Mouse (Mus musculus): ENCODE data around the gene Nkpd1.

Nkpd1 gene

DNA sequence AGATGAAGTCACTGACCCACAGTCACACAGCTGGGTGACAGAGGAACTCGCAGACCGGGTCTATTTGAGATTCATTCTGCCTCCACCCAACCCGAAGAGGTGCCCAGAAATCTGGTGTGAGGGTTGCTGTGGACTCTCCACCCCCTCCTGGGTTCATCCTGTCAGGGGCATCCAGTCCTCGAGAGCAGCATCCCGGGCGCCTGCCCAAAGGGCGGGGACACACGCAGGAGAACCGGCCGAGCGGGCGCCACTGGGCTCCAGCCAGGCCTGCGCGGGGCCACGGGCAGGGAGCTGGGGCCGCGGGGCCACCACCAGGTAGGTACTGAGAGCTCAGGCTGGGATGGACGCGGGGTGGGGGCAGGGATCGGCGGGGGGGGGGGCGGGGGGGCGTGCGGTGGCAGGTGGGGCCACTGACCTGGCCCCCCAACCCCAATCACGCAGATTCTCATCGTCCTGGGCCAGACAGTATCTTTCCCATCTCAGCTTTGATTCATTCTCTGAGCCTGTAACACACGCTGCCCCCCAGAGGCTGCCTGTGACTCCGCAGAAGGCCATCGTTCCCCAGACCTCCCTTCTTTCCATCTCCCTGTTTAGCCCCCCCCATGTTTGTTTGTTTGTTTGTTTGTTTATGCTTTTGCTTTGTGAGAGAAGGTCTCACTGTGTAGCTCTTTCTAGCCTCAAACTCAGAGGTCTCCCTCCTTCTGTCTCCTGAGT lies at the start of gene Nkpd1:
Gene Nkpd1, plus strand, starts transcription at position 187 of the 714 bp plus-strand sequence.
- no peak for DNase-seq (ENCODE audit: low spot score)

DNA sequence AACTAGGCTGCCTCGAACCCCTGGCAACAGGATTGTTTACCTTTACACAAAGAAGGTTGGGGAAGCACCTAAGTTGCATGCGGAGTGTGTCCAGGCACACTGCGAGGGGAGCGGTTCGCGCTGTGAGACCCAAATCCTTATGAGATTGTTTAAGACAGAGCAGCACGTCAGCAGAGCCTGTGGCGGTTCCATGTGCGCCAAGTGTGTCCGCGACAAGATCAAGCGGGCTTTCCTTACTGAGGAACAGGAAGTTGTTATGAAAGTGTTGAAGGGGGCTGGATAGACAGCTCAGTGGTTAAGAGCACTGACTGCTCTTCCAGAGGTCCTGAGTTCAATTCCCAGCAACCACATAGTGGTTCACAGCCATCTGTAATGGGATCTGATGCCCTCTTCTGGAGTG lies 49.4 kb upstream of the Nkpd1 start:
- DNase-seq (ENCODE audit: low spot score), result no peak

DNA sequence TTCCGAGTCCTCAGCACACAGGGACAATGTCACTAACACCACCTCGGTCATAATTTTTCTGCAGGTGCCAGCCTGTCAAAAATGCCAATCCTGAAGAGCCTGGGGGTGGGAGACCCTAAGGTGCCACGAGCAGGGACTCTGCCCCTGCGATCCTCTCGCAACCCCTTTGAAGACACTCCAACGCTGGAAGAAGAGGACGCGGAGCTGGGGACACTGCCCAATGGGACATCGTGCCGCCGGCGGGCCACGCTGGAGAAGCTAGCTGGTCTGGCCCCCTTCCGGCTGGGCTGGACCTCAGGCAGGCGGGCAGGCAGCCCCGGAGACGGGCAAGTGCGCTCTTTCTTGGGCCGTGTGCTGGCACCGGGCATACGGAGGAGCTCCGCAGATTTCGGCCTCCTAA lies 48.2 kb upstream of the Nkpd1 start:
- no peak for DNase-seq (ENCODE audit: low spot score)

DNA sequence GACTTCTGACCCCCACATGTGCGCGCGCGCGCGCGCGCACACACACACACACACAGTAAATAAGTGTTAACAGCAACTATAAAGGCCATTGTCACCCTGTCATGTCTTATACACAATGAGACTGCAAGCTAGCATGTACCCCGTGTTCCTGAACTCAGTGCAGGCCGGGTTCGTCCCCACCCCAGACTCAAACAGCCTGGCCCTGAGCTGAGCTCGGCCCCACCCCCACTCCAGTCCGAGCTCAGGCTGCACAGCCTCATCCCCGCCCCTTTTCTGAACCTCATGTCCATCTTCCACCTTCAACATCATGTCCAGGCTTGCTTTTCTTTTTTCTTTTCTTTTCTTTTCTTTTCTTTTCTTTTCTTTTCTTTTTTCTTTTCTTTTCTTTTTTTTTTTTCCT lies 47.3 kb upstream of the Nkpd1 start:
- DNase-seq (ENCODE audit: low spot score), result no peak

DNA sequence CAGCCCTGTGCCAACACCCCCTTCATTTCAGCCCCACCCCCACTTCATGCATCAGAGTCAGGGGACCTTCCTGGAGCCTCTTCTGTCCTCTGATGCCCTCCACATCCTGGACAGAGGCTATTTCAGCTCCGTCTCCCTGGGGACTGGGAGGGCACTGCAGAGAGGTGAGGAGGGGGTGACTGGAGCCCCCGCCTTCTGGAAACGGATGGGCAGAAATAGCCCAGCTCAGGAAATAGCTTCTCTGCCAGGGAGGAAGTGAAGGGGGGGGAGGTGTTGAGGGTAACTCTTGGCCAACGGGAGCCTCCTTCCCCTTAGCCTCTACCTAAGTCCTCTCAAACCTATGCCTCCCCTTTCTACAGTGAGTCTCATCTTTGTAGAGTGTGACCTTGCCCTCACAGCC lies 45.2 kb upstream of the Nkpd1 start:
- no peak for DNase-seq (ENCODE audit: low spot score)

DNA sequence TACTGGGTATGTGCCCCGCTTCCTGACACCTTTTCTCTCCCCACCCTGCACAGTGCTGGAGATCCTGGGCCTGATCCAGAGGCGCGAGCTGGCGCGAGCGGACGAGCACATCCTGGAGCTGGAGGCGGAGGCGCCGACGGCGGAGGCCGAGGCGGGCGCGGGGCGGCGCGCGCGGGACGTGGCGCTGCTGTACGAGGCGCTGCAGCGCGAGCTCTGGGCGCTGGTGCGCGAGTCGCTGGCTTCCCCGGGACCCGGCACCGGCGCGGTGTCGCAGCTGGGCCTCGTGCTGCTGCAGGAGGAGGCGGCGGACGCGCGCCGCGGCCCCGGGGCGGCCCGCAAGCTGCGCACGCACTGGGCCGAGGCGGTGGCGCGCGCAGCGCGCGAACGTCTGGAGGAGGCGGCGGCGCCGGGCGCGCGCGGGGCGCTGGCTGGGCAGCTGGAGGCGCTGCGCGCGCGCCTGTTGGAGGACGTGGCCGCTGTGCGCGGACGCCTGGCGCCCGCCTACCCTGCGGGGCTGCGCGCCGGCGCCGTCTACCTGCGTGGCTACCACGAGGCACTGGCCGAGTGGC lies 43.7 kb upstream of the Nkpd1 start:
- no peak for DNase-seq (ENCODE audit: low spot score)

DNA sequence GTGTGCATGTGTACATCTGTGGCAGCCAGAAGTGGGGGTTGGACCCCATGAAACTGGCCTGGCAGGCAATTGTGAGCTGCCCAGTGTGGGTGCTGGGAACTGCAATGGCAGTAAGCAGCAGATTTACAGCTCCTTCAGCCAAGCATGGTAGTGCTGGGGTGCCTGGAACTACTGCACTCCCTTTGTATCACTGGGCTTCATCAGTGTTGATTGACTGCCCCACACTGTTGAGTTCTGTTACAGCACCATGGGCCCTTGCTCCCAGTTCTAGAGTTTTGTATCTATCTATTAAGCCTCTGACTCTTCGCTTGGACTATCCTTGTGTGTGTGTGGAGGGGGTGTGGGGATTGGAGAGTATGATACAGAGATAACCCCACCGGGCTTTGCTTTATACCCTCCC lies 40.6 kb upstream of the Nkpd1 start:
- DNase-seq (ENCODE audit: low spot score), result no peak

DNA sequence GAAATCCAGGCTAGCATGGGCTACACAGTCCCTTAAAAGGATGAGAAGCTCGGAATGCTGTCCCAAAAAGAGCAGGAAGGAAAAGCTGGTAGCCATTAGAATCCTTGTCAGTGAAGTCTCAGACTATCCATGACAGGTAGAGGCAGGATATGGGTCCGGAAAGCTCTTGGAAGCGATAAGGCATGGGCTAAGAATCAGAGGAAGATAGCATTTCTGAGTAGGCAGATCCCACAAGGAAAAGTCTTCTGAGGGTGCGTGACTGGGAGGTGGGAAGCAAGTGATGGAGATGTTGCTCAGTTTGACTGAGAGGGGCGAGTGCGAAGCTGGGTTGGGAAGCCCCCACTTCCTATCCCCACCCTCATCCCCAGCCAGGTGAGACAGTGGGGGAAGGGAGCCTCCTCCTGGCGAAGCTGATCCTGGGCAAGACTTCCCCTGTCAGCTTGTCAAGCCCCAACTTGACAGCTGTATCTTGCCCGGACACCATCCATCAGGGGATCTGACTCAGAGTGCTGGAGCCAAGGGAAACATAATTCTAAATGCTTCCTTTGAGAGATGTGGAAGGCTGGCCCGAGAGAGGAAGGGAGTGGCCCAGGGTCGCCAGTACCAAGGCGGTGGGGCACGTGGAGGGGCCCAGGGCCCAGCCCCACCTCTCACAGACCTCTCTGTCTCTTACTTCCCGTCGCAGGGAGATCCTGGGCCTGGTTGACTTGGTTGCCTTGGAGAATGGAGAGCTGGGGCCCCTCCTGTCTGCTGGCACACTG lies 39.8 kb upstream of the Nkpd1 start:
- no peak for DNase-seq (ENCODE audit: low spot score)

DNA sequence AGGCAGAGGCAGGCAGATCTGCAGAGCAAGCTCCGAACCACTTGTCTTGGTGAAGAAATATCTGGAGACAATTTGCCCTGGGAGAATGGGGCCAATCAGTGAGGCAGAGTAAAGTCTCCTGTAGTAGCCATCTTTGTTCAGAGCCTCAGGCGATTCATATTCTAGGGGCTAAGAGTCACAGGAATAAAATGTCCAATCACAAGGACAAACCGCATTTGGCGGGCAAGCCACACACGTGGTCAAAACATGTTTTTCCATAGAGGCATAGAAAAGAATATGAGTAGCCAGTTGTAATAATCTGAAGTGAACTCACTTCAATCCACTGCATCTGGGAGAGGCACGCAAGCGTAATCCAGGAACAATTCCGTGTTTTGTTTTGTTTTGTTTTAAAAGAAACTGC lies 34.4 kb upstream of the Nkpd1 start:
- DNase-seq (ENCODE audit: low spot score), result no peak

DNA sequence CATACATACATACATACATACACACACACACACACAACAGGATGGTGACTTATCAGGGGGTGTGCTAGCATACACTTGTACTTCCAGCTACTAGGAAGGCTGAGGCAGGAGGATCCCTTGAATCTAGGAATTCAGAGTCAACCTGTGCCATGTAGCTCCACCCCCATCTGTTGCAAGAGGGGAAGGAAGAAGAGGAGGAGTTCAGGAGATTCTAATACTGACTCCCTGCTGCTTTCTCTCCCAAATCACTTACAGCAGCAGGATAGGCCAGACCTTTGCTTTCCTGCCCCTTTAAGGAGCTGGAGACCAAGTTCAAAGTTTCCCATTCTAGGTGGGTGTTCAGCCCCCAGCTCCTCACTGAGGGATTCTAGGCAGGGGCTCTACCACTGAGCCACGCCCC lies 32.1 kb upstream of the Nkpd1 start:
- DNase-seq (ENCODE audit: low spot score), result no peak

DNA sequence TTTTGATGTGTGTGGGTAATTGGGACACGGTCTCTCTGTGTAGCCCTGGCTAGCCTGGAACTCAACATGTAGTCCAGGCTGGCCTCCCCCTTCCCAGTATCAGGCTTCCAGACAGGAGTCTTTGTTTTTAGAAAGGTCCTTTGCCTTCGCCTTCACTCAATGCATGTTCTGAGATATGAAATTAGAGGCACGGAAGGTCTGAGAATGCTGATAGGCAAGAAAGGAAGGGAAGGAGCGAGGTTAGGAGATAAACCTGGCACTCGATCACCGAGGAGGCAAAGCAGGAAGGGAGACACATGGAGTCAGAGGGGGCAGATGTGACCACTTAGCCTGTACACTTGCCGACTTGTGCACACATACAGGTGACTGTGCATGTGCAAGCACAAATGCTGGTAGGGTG lies 31.1 kb upstream of the Nkpd1 start:
- no peak for DNase-seq (ENCODE audit: low spot score)

DNA sequence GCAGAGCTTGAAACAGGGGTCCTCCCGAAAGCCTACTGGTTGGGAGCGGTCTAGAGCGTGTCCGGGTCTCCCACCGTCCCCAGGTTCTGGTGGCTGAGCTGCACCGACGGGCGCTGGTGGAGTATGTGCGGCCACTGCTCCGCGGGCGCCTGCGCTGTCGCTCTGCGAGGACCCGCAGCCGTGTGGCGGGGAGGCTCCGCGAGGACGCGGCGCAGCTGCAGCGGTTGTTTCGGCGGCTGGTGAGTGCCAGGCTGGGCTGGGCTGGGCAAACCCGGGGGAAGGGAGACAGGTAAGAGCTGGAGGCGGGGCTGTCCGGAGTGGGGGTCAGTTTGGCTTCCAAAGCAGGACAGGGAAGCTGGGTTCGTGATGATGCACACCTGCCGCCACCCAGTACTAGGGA lies 28.1 kb upstream of the Nkpd1 start:
- no peak for DNase-seq (ENCODE audit: low spot score)

DNA sequence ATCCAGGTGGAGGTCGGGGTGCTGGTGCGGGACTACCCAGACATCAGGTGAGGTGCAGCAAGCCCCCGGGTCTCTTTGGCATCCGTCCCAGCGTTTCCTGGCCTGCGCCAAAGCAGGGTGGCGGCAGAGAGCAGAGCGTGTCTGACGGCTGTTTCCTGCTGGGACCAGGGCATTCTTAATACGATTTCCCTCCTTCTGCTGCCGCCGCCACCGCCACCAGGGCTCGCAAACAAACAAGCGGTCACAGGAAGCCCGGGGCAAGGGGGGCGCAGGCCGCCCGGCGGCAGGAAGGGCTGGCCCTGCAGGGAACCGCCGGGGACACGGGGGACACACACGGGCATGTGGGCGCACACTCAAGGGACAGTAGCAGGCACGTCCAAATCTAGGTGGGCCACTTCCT lies 25.9 kb upstream of the Nkpd1 start:
- DNase-seq (ENCODE audit: low spot score), result no peak

DNA sequence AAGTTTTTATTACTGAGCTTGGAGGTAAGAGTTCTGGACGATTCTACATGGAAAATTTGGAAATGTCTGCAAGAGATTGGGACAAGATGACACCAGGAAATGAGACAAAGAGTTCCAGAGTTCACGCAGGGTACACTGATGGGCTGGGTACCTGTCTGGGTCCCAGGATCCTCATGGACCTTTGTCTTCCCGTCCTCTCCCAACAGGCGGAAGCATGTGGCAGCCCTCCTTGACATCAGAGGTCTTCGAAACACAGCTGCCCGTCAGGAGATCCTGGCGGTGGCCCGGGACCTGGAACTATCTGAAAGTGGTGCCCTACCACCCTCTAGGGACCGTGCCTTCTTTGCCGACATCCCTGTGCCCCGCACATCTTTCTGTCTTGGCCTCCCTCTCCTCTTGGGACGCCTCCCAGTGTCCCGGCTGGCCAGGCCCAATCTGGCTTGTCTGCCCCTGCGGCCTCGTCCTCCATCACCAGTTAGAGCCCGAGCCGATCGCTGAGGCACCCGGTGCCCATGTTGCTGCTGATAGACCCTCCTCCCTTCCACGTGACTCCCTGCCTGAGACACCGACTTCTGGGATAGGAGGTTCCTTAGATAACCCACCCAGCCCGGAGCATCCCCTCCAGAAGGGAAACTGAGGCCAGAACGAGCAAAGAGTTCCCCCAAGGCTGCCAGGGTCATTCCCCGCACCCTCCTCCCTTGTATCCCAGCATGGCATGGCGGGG lies 22.7 kb upstream of the Nkpd1 start:
- DNase-seq (ENCODE audit: low spot score), result no peak

DNA sequence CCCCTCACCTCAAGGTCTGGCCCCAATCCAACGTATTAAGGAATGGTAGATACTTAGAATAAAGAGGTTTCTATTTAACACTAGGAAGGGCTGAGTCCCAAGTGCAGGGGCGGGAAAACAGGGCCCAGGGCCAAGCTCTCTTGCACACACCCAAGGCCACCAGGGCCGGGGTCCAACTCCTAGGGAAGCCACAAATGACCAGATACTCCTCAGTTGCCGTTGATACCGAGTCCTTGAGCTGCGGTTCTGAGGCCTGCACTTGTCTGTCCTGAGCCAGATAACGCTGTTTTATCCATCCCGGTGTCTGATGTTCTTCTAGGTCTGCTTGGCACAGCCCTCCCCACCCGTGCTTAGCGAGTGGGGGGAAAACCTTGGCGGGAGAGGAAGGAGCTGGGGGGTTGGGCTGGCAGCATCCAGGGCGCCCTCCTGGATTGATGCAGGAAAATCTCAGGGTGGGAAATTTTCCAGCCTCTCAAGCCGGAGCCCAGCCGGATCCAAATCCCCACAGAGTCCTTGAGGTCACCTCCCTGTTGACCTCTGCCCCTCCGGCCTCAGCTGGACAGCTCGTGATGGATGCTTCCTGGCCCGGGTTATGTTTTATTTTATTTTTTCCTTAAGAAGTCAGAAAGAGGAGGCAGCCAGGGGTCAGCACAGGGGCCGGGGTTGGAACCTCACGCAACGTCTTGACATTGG lies 22.0 kb upstream of the Nkpd1 start:
- DNase-seq (ENCODE audit: low spot score), result no peak

DNA sequence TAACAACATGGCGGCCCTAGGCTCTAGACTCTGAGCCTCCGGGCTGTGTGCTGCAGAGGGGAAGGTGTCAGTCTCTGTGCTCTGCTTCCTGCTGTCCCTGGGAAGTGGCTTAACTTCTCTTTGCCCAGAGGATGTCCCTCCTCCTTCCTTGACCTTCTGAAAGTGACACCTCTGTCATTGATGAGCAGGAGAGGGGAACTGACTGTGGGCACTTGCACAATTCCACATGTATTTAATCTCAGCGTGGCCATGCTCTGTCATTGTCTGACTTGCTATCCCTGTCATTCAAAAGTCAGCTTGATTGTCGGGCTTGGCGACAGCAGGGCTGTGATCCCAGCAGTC lies 21.5 kb upstream of the Nkpd1 start:
- DNase-seq (ENCODE audit: low spot score), result no peak

DNA sequence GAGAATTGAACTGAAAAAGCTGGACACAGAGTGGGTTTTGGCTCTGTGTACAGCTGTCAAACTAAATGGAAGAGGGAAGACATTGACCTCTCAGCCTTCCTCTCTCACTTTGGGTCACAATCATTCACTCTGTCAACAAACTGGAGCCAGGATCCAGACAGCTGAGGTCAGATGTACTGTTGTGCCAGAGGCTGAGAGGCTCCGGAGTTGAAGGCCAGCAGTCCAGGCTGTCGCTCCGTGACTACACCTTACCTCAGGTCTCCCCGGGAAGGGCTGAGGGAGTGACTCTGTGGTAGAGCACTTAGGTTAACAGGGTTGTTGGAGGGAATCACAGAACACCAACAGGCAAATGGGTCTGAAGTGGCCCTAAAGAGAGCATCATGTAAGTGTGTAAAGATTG lies 19.3 kb upstream of the Nkpd1 start:
- no peak for DNase-seq (ENCODE audit: low spot score)

DNA sequence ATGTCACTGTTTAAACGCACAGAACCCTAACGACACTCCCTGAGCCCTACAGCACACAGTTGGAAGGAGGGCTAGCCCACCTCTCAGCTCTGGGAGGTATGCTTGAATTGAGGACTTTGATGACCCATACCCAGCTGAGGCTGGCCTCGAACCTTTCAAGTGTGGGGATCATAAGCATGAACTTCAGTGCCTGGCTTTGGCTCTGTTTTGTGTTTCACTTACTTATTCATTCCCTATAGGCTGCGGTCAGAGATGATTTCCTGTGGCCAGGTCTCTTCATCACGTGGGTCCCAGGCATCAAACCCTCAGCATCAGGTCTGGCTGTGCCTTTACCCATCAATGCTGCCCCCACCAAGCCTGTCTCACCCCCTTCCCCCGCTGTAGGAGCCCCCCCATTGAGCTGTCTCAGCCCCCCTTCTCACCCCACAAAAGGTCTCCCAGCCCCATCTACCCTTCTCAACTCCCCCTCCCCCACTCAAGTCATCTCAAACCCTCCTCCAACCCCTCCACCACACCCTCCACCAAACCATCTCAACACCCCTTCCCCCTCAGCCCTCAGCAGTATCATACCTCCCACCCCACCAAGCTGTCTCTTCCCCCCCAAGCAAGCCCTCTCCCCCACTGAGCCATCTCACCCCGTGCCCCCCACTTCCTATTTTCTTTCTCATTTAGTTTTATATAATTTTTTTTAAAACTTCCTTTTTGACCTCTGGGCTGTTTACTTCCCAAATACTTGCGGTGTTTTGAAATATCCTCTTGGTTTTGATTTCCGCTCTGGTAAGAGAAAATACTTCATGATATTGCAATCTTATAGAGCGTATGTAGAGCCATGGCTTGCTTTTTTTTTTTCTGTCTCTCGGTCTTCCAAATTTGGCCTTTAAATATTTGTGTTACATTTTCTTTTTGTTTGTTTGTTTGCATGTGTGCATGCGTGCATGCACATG lies 16.9 kb upstream of the Nkpd1 start:
- DNase-seq (ENCODE audit: low spot score), result no peak

DNA sequence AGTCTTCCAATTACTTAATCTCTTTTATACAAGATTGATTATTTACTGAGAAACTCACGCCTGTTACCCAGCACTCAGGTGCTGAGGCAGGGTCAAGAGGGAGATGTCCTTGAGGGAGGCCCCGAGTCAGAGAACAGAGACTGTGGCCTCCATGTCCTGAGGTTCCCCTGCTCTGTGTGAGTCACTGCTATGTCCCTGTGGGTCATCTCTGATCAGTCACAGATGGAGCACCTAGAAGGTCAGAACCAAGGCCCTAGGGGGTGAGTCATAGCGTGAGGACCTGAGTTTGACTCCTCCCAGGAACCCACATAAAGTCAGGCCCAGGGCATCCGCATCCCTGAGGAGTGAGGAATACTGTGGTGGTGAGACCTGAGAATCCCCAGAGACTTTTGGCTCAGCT lies 16.0 kb upstream of the Nkpd1 start:
- DNase-seq (ENCODE audit: low spot score), result no peak

DNA sequence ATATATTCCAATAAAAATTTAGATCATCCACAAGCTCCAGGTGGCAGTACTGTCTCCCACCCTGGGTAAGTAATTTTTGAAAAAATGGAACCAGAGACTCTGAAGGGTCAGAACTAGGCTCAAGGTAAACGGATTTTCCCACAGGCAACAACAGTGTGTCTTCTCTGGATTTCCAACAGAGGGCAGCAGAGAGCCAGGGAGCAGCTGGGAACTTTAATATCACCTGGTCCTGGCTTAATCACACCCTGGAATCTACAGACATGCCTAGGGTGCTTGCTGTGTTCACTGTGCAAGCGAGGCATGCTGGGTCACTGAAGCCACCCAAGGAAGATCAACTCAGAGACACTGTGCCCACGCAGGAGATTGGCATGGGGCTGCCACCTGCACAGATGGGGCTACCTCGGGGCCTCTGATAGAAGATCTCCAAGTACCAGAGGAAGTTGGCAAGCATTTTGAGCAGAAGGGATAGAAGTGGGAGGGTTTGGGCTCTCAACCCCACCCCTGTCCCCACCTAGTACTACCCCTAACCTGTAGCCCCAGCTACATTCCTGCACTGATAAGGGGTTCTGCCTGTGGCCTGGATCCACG lies 14.1 kb upstream of the Nkpd1 start:
- DNase-seq (ENCODE audit: low spot score), result no peak

DNA sequence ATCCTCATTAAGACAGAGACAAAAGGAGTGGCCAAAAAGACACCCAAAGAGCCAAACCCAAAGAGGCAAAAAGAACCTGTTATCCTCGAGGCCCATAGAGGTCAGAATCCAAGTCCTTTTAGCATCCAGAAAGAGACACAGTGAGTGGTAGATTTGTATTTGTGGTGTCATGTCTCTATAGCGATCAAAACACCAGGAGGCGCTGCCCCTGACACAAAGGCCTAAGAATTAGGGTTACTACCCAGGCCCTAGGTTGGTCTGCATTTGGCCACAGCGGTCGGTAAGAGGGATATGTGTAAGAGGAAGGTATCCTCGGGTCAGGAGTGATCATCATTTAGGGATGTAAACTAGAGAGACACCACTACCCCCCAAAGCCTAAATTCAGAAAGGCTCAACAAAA lies 11.3 kb upstream of the Nkpd1 start:
- no peak for DNase-seq (ENCODE audit: low spot score)

Measured in urinary bladder, postnatal 10 days (tissue).